Mouse (Mus musculus) MEL (cell line): ENCODE results near the gene Poc1b.

Experiments used
- EP300 ChIP-seq, 2 experiments: IDR thresholded peaks; 2 replicates each; pipeline ENCODE4 v1.6.1; 2011; ENCODE audit warnings: improper control_type of control experiment in 2 of 2, low read length in 2 of 2, low read depth in 1 of 2, mild to moderate bottlenecking in 1 of 2
- MAX ChIP-seq: IDR thresholded peaks from 2 replicates; pipeline ENCODE4 v1.6.1; 2011; ENCODE audit warnings: low read length, improper control_type of control experiment
- MXI1 ChIP-seq: IDR thresholded peaks from 2 replicates; pipeline ENCODE4 v1.6.1; 2011; ENCODE audit warnings: mild to moderate bottlenecking, low read depth, low read length, improper control_type of control experiment

GRCm38 (mm10) chr10:99130611-99131010 lies 23.8 kb downstream of the Poc1b start:
- TF ChIP-seq MXI1 (no peak), EP300 (IDR thresholded peaks at IDR 0.05; ENCODE audit: low read depth in 1 of 2, low read length in 2 of 2) (no peak), MAX (no peak)
